Mouse (Mus musculus): ENCODE data around the gene Hoxd10. TPM values are rescaled to one million over a fixed set of nuclear protein-coding genes. Genes with fewer than 3 reads are reported as not detected.

Hoxd10 gene
- total RNA-seq, 2 experiments from 2014 or later: not detected

DNA sequence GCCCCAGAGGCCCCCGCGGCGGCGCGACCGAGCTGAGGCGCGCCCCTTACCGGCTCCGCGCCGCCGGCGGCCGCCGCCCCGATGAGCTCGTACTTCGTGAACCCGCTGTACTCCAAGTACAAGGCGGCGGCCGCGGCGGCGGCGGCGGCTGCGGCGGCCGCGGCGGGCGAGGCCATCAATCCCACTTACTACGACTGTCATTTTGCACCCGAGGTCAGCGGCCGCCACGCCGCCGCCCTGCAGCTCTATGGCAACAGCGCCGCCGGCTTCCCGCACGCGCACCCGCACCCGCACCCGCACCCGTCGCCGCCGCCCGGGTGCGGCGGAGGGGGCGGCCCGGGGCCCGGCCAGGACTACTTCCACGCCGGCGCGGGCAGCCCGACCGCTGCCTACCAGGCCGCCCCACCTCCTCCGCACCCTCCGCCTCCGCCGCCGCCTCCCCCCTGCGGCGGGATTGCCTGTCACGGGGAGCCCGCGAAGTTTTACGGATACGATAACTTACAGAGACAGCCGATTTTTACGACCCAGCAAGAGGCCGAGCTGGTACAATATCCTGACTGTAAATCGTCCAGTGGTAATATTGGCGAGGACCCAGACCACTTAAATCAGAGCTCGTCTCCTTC, 13.9 kb downstream of the Hoxd10 start:
- no peak for DNase-seq
- intact Hi-C loops (cut with DNase I): loop anchor here (10.0 kb wide), 1 partner anchor 1079 kb away; no protein-coding TSS in a partner anchor

DNA sequence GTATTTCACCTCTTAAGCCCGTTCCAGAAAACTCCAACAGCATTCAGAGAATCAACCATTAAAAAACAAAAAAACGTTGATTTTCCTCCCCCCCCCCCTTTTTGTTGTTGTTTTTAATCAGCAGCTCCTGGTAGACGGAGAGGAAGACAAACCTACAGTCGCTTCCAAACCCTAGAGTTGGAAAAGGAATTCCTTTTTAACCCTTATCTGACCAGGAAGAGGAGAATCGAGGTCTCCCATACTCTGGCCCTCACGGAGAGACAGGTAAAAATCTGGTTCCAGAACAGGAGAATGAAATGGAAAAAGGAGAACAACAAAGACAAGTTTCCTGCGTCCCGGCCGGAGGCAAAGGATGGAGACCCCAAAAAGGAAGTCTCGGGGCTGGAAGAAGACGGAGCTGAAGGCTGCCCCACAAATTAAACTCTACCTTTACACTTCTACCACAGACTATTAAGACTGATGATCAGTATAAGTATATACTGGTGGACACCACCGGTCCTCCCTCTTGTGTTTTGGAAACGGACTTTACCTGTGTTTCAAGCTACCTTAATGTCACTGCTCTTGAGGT, 14.8 kb downstream of the Hoxd10 start:
- no peak for DNase-seq
- intact Hi-C loops (cut with DNase I): loop anchor here (10.0 kb wide), 1 partner anchor 1078 kb away; no protein-coding TSS in a partner anchor

GRCm38 (mm10) chr2:74707599-74707998, 15.9 kb downstream of the Hoxd10 start:
- intact Hi-C loops (cut with DNase I): loop anchor here (10.0 kb wide), 1 partner anchor 1077 kb away; no protein-coding TSS in a partner anchor

DNA sequence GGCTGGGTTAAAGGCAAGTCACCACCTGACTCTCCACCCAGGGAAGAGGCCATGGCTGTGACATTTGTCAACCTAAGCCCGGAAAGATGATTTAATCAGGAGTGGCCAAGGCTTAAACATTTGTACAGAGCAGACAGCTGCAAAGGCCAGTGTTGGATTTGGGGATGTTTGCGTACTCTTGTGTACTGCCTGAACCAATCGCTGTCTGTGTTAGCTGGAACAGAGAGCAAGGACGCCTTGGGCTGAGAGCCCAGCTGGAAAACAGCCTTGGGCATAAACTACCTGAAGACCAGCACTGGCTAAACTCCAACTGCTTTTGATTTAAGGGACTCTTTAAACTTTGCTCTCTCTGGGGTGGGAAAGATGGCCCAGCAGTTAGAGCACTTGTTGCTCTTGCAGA, 17.0 kb downstream of the Hoxd10 start:
- intact Hi-C loops (cut with DNase I): loop anchor here (10.0 kb wide), 1 partner anchor 1076 kb away; no protein-coding TSS in a partner anchor

More at GRCm38 (mm10) chr2:74707599-74707998, 15.9 kb downstream of the Hoxd10 start:
- DNase-seq: no peak

GRCm38 (mm10) chr2:74709465-74710419, 18.0 kb downstream of the Hoxd10 start:
- intact Hi-C loops (cut with DNase I): loop anchor here (10.0 kb wide), 1 partner anchor 1075 kb away; no protein-coding TSS in a partner anchor
- no peak for DNase-seq

More for the DNA sequence above, 17.0 kb downstream of the Hoxd10 start:
- no peak for DNase-seq

- DNase-seq: no peak
- intact Hi-C loops (cut with DNase I): no loop called here
These were observed 19.3 kb downstream of the Hoxd10 start for GRCm38 (mm10) chr2:74710929-74711543.

DNA sequence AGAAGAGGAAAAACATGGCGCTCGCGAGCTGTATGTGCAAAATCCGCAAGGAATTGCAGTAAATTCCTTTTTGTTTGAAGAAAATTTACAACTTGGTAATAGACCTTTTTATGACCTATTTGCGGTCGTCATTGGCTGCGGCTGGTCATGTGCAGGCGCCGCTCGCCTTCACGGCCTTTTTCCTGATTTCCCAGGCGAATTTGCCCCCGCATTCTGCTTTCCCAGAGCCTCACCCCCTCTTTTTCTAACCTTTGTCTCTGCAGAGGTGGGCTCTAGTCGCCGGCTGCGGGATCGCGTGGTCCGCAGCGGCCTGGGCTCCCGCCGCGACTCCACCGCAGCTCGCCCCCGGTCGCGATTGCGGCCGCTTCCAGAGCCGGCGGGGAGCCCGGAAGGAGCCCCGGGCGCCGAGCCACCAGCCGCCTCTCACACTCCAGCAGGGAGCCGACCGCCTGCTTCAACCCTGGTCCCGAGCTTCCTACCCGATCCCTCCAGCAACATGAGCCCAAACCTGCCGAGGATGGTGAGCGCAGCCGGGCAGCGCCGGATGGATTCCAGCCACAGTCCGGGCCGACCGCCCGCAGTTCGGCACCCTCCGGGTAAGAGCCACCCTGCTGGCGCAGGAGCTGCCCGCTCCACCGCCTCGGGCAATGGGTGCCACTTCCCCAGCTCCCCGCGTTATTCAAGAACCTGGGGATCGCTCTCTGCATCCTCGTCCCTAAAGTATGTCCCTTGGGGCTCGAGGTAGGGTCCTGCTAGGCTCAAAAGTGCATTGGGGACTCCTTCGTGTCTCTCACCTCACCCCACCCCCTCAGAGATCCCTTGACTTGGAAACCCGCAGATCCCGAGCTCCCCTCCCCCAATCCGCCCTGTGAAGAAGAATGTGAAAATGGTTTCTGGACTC, 20.2 kb downstream of the Hoxd10 start, which contains the start of the genes Hoxd3 and Hoxd4:
Gene Hoxd3 (plus strand): TSS at position 207 of the 901 bp plus-strand sequence.
Gene Hoxd4 (plus strand): TSS at position 209 of the 901 bp plus-strand sequence.
- intact Hi-C loops (cut with DNase I): no loop called here
- peak in 1 of 2 experiments; percentile 52 for DNase-seq

GRCm38 (mm10) chr2:74713239-74714150, 21.8 kb downstream of the Hoxd10 start:
- DNase-seq: no peak
- intact Hi-C loops (cut with DNase I): no loop called here

- DNase-seq: no peak
- intact Hi-C loops (cut with DNase I): no loop called here
These were observed 22.5 kb downstream of the Hoxd10 start for GRCm38 (mm10) chr2:74714156-74714789.

DNA sequence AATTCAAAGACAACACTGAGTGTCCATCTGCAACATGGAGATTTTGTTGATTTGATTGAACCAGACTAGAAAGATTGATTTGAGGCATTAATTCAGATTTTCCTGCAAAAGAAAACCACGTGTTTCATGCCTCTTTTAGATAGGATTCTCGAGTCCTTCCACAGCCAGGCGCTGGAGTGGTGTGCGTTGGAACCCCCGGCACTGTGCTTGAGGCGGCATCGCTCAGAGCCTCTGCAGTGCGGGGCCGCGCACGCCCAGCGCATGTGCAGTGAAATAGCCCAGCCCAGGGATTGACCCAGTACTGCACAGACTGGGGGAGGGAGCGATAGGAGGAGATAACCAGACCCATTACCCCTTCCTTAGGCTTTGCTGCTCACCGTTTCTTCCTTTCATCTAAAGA, 23.2 kb downstream of the Hoxd10 start:
- no peak for DNase-seq
- intact Hi-C loops (cut with DNase I): loop anchor here (1.0 to 5.0 kb wide), 4 partner anchors 249 to 597 kb away; no protein-coding TSS in a partner anchor

- intact Hi-C loops (cut with DNase I): loop anchor here (1.0 to 5.0 kb wide), 4 partner anchors 249 to 597 kb away; no protein-coding TSS in a partner anchor
- DNase-seq: peak; percentile 90 to 94
These were observed 23.9 kb downstream of the Hoxd10 start for GRCm38 (mm10) chr2:74715504-74716241.

DNA sequence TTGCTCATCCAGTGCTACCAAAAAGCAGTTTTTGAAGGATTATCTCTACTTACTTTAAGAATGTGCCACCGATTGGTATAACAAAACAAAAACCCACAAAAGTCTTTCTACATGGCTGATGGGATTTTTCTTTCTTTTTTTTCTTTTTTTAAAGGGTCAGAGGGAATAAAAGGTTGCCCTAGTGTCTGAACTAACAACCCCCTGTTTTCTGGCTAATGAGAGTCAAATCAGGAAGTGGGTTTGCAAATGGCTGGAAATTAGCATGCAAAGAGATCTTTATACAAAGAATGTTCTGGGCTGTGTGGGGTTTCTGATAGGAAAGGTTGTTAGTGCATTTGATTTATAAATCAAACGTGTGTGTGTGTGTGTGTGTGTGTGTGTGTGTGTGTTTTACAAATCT, 28.7 kb downstream of the Hoxd10 start:
- DNase-seq: no peak
- intact Hi-C loops (cut with DNase I): no loop called here

DNA sequence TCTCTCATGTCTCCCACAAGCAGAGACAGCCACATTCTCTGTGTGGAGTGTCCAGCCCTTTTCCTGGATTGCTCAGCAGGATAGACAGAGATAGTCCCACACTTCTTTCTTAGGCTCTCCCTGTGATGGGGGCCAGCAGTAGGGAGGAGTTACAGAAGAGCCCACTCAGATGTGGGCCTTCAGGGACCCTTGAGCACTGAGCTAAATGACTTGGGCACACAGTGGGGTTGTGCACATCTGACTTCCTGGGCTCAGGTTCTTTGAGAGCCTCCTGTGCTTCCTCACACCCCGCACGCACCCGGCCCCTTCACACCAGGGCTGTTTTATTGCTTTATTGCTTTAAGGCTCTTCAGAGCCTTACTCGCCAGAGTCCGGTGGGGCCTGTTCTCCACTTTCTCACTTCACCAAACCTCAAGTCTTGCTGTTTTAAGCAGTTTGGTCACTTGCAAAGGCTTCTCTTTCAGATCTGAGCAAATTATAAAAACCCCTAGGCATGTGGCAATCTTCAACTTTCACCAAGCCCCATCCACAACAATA, 29.3 kb downstream of the Hoxd10 start:
- intact Hi-C loops (cut with DNase I): no loop called here

DNA sequence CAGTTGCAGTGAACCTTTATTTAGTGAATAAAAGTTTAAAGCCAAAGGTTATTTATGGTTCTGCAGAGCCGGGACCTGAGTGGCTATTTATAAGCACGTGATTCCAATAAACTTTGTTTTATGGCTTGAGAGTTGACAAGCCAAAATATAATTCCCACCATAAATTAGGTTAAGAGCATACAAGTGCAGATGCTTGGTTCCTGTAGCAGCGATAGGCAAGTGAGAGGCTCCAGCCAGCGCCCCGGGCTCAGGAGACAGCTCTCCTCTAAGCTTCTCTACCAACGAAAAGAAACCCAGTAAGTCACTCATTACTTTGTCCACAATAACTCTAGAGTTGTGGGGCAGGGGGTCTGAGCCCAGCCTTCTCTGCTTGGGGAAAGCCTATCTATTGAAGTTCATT, 30.2 kb downstream of the Hoxd10 start:
- DNase-seq: no peak
- intact Hi-C loops (cut with DNase I): no loop called here

More for the DNA sequence above, 29.3 kb downstream of the Hoxd10 start:
- no peak for DNase-seq

DNA sequence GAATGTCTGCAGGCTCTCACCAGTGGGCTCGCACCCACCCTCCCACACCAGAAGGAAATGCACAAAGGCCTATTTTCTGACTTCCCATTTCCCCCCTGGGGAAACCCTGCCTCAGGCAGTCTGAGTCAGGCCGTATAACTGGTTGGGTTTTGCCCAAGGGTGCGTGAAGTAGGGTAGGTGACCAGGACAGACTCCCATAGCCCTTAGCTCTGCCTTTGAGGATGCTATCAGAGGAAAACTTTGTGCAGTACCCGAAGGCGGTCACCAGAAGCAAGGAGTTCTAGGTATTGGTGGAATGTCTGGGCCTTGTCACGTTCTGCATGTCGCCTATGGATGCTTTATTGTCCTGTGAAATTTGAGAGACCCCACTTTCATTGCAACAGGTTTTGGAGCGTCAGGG, 31.2 kb downstream of the Hoxd10 start:
- intact Hi-C loops (cut with DNase I): no loop called here
- no peak for DNase-seq

DNA sequence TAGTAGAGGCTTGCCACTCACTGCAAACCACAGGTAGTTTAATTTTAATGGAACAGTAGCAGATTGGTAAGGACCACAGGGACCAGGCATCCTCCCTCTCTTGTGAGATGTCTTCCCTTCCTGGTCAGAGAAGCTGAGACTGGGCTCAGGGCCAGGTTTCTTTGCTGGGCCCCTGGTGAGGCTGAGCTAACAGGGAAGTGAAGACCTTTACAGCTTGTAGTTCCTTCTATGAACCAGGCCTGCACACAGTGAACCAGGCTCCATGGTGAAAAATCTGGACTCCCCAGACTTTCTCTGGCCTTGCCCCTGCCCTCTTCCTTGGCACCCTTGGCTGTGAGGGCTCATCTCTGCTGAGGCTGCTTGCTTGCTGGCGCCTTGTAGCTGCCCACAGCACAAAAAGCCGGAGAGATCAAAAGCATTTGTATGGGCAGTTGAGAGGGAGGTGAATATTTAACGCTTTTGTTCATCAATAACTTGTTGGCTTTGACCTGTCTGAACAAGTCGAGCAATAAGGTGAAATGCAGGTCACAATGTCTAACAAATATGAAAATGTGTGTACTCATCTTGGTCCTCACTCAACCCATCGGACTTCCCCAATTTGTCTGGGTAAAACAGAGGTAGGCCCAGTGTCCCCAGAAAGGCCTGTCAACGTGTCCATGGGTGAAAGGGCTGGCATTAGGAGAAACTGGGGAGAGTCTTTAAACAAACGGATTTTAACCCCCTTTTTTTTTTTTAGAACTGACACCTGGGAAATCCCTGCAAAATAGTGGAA, 32.7 kb downstream of the Hoxd10 start:
- no peak for DNase-seq
- intact Hi-C loops (cut with DNase I): no loop called here
